Mouse (Mus musculus): Measurements from ENCODE around the gene Sel1l. TPM values are rescaled to one million over a fixed set of nuclear protein-coding genes. Genes with fewer than 3 reads are reported as not detected.
"Not testable (repeated sequence)": the region's sequence is repeated elsewhere in the genome, so short reads cannot be mapped to it uniquely, and the experiment has no call there.

Sel1l gene
- polyA plus RNA-seq, 1 experiment from 2014 or later, result 66.7 TPM

GRCm38 (mm10) chr12:91788446-91788845, 60.5 kb downstream of the Sel1l start:
- H3K4me1 ChIP-seq (replicated peaks; ENCODE audit: insufficient read depth, low read length); H3K27ac ChIP-seq; DNase-seq (ENCODE audit: low spot score); H3K9me3 ChIP-seq (replicated peaks; ENCODE audit: low read length); ATAC-seq (replicated peaks; ENCODE audit: low FRiP score, low read depth); H3K36me3 ChIP-seq (ENCODE audit: insufficient read depth, low read length); H3K4me2 ChIP-seq (ENCODE audit: low read length); H3K27me3 ChIP-seq (ENCODE audit: insufficient read depth, low read length); H3K4me3 ChIP-seq (replicated peaks; ENCODE audit: low read depth, low read length); H3K9ac ChIP-seq (ENCODE audit: low read depth, low read length): not testable (repeated sequence)
- 63% methylated on average over 3 of the region's 3 CpGs for WGBS
- TF ChIP-seq CTCF (IDR thresholded peaks at IDR 0.05; ENCODE audit: low read depth), result peak; percentile 38; the same call in 1 of the 2 replicates

- Histone ChIP-seq H3K36me3 (ENCODE audit: insufficient read depth, low read length) (no peaks in the 10 kb centered on the region), H3K4me2 (ENCODE audit: low read length) (no peak within 1 kb of the TSS), H3K9ac (ENCODE audit: low read depth, low read length) (no peak within 1 kb of the TSS), H3K27ac (no peak within 1 kb of the TSS), H3K9me3 (replicated peaks; ENCODE audit: low read length) (no peaks in the 10 kb centered on the region), H3K4me1 (replicated peaks; ENCODE audit: insufficient read depth, low read length) (no peaks in the 10 kb centered on the region), H3K4me3 (replicated peaks; ENCODE audit: low read depth, low read length) (no peak within 1 kb of the TSS), H3K27me3 (ENCODE audit: insufficient read depth, low read length) (no peaks in the 10 kb centered on the region)
- 56% methylated on average over 9 of the region's 9 CpGs for WGBS
- no peak for TF ChIP-seq CTCF (IDR thresholded peaks at IDR 0.05; ENCODE audit: low read depth)
- DNase-seq (ENCODE audit: low spot score) (no peak), ATAC-seq (replicated peaks; ENCODE audit: low FRiP score, low read depth) (no peak)
These were observed 61.0 kb downstream of the Sel1l start, which contains the start of gene Ston2 for GRCm38 (mm10) chr12:91787959-91788437. Ston2 (minus strand) TSS chr12:91788387.

GRCm38 (mm10) chr12:91786355-91786754, 62.6 kb downstream of the Sel1l start:
- H3K27ac ChIP-seq, result no peak overlapping the region
- peak; percentile 29; the same call in 1 of the 2 replicates for ATAC-seq (replicated peaks; ENCODE audit: low FRiP score, low read depth)
- DNase-seq (ENCODE audit: low spot score), result no peak
- 31% methylated on average over 10 of the region's 10 CpGs for WGBS
- no peak overlapping the region for H3K9ac ChIP-seq (ENCODE audit: low read depth, low read length)
- no peak overlapping the region for H3K4me2 ChIP-seq (ENCODE audit: low read length)
- no peaks in the 10 kb centered on the region for H3K36me3 ChIP-seq (ENCODE audit: insufficient read depth, low read length)
- H3K4me1 ChIP-seq (replicated peaks; ENCODE audit: insufficient read depth, low read length), result no peaks in the 10 kb centered on the region
- no peak overlapping the region for H3K4me3 ChIP-seq (replicated peaks; ENCODE audit: low read depth, low read length)
- H3K27me3 ChIP-seq (ENCODE audit: insufficient read depth, low read length), result no peaks in the 10 kb centered on the region
- H3K9me3 ChIP-seq (replicated peaks; ENCODE audit: low read length), result no peaks in the 10 kb centered on the region
- no peak for TF ChIP-seq CTCF (IDR thresholded peaks at IDR 0.05; ENCODE audit: low read depth)

GRCm38 (mm10) chr12:91781432-91781831, 67.5 kb downstream of the Sel1l start:
- WGBS, result 87% methylated on average over 5 of the region's 5 CpGs
- ATAC-seq (replicated peaks; ENCODE audit: low FRiP score, low read depth) (no peak), DNase-seq (ENCODE audit: low spot score) (no peak)
- Histone ChIP-seq H3K4me2 (ENCODE audit: low read length) (no peak overlapping the region), H3K9ac (ENCODE audit: low read depth, low read length) (no peak overlapping the region), H3K4me1 (replicated peaks; ENCODE audit: insufficient read depth, low read length) (no peaks in the 10 kb centered on the region), H3K9me3 (replicated peaks; ENCODE audit: low read length) (no peaks in the 10 kb centered on the region), H3K27me3 (ENCODE audit: insufficient read depth, low read length) (no peaks in the 10 kb centered on the region), H3K27ac (no peak overlapping the region), H3K4me3 (replicated peaks; ENCODE audit: low read depth, low read length) (no peak overlapping the region), H3K36me3 (ENCODE audit: insufficient read depth, low read length) (no peaks in the 10 kb centered on the region)
- TF ChIP-seq CTCF (IDR thresholded peaks at IDR 0.05; ENCODE audit: low read depth), result no peak

GRCm38 (mm10) chr12:91780531-91780930, 68.4 kb downstream of the Sel1l start:
- Histone ChIP-seq H3K27me3 (ENCODE audit: insufficient read depth, low read length) (no peaks in the 10 kb centered on the region), H3K4me1 (replicated peaks; ENCODE audit: insufficient read depth, low read length) (no peaks in the 10 kb centered on the region)
- DNase-seq (ENCODE audit: low spot score), result no peak

GRCm38 (mm10) chr12:91779004-91779365, 70.0 kb downstream of the Sel1l start:
- peak overlapping the region; percentile 86 for H3K4me2 ChIP-seq (ENCODE audit: low read length)
- H3K27me3 ChIP-seq (ENCODE audit: insufficient read depth, low read length), result no peaks in the 10 kb centered on the region
- WGBS, result under 1% methylated on average over 35 of the region's 35 CpGs
- H3K4me1 ChIP-seq (replicated peaks; ENCODE audit: insufficient read depth, low read length), result 0 out of 2 replicates have a peak, but pooled peaks cover 3% of the 10 kb centered on the region
- ATAC-seq (replicated peaks; ENCODE audit: low FRiP score, low read depth) (peak; percentile 96), DNase-seq (ENCODE audit: low spot score) (peak; percentile 73)
- H3K36me3 ChIP-seq (ENCODE audit: insufficient read depth, low read length), result no peaks in the 10 kb centered on the region
- H3K9ac ChIP-seq (ENCODE audit: low read depth, low read length), result peak overlapping the region; percentile 60
- no peaks in the 10 kb centered on the region for H3K9me3 ChIP-seq (replicated peaks; ENCODE audit: low read length)
- TF ChIP-seq CTCF (IDR thresholded peaks at IDR 0.05; ENCODE audit: low read depth), result no peak
- H3K4me3 ChIP-seq (replicated peaks; ENCODE audit: low read depth, low read length), result peak overlapping the region; percentile 68
- H3K27ac ChIP-seq, result peak overlapping the region; percentile 51

More at GRCm38 (mm10) chr12:91780531-91780930, 68.4 kb downstream of the Sel1l start:
- Histone ChIP-seq H3K9ac (ENCODE audit: low read depth, low read length) (no peak overlapping the region), H3K36me3 (ENCODE audit: insufficient read depth, low read length) (no peaks in the 10 kb centered on the region), H3K9me3 (replicated peaks; ENCODE audit: low read length) (no peaks in the 10 kb centered on the region), H3K27ac (no peak overlapping the region), H3K4me3 (replicated peaks; ENCODE audit: low read depth, low read length) (no peak overlapping the region), H3K4me2 (ENCODE audit: low read length) (no peak overlapping the region)
- WGBS, result 81% methylated on average over 3 of the region's 3 CpGs
- no peak for ATAC-seq (replicated peaks; ENCODE audit: low FRiP score, low read depth)
- no peak for TF ChIP-seq CTCF (IDR thresholded peaks at IDR 0.05; ENCODE audit: low read depth)
